In the genomic region with DNA sequence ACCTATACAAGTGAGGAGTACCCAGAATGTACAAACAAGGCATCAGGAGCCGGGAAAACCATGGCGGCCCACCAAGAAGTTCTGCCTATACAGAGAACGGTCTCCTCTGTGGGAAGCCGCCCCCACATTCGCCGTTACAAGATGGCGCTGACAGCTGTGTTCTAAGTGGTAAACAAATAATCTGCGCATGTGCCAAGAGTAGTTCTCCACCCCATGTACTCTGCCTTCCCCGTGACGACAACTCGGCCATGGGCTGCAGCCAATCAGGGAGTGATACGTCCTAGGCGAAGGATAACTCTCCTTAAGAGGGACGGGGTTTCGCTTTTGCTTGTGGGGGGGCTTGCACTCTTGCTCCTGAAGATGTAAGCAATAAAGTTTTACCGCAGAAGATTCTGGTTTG, we compare ENCODE assay signal across 3 mouse cellular contexts. TPM values are rescaled to one million over a fixed set of nuclear protein-coding genes. Genes with fewer than 3 reads are reported as not detected.
"Had no signal": no experiment of that assay in that cellular context is flagged by ENCODE, and none has a peak within 500 bp of the region (broad histone marks: within the 10 kb centered on the region; RNA-seq: fewer than 3 reads in every experiment).

No protein-coding gene starts in this region.

RNA-seq across cellular contexts. Expression of a gene that starts 7.5 kb away (rescaled TPM):
- polyA plus RNA-seq: neural tube, embryonic 13.5 days; testis, adult 2 months had no signal

RNA-seq across cellular contexts. Expression of a gene that starts 16.5 kb away (rescaled TPM):
- polyA plus RNA-seq: testis, adult 2 months; thymus, adult 2 months had no signal
